In genomic region chr5:109602585-109602984, GRCm38 (mm10) we compare ENCODE assay signal across 10 mouse cellular contexts. TPM values are rescaled to one million over a fixed set of nuclear protein-coding genes. Genes with fewer than 3 reads are reported as not detected.
DNase-seq lines count a peak whose midpoint lies in the region; ATAC-seq and TF ChIP-seq lines count a peak whose summit lies in the region.
"Had no signal": no experiment of that assay in that cellular context is flagged by ENCODE, and none has a peak within 500 bp of the region (broad histone marks: within the 10 kb centered on the region; RNA-seq: fewer than 3 reads in every experiment).

No protein-coding gene starts in this region.

- POLR2A ChIA-PET in Patski (lab: Charles Lee), result no interaction called here

- H3K4me1 ChIP-seq in hindbrain, postnatal 0 days (ENCODE audit: insufficient read depth, low read length), result no peaks in the 10 kb centered on the region
- no peaks in the 10 kb centered on the region for H3K4me1 ChIP-seq in hindbrain, embryonic 13.5 days (replicated peaks)
- H3K4me1 ChIP-seq: embryonic facial prominence, embryonic 15.5 days had no signal

- ATAC-seq in hindbrain, postnatal 0 days, result no peak
- ATAC-seq in hindbrain, embryonic 13.5 days (ENCODE audit: low FRiP score), result no peak
- ATAC-seq in Patski, result no peak
- no peak; the same call in 1 of the 2 replicates for ATAC-seq in erythroblast, adult 5-6 weeks (replicated peaks; ENCODE audit: low FRiP score, poor library complexity, severe bottlenecking)

- H3K36me3 ChIP-seq in hindbrain, postnatal 0 days (ENCODE audit: insufficient read depth, low read length), result no peaks in the 10 kb centered on the region
- no peaks in the 10 kb centered on the region for H3K36me3 ChIP-seq in hindbrain, embryonic 13.5 days
- H3K36me3 ChIP-seq: embryonic facial prominence, embryonic 15.5 days had no signal

- H3K27me3 ChIP-seq in hindbrain, postnatal 0 days (ENCODE audit: insufficient read depth, low read length), result no peaks in the 10 kb centered on the region
- H3K27me3 ChIP-seq in hindbrain, embryonic 13.5 days, result no peaks in the 10 kb centered on the region
- no peaks in the 10 kb centered on the region for H3K27me3 ChIP-seq in Patski
- H3K27me3 ChIP-seq: embryonic facial prominence, embryonic 15.5 days had no signal

- H3K4me2 ChIP-seq in hindbrain, postnatal 0 days (ENCODE audit: low read depth, low read length), result no peak overlapping the region
- H3K4me2 ChIP-seq in hindbrain, embryonic 13.5 days, result no peak overlapping the region
- H3K4me2 ChIP-seq: embryonic facial prominence, embryonic 15.5 days had no signal

- H3K4me3 ChIP-seq in hindbrain, postnatal 0 days (ENCODE audit: low read length), result no peak overlapping the region
- no peak overlapping the region for H3K4me3 ChIP-seq in hindbrain, embryonic 13.5 days
- H3K4me3 ChIP-seq: embryonic facial prominence, embryonic 15.5 days had no signal

- peak; percentile 62 for DNase-seq in hindbrain, postnatal 0 days (ENCODE audit: low spot score)
- peak; percentile 64 for DNase-seq in CD4-positive helper T cell, adult 2 months (ENCODE audit: low read depth, low spot score)
- DNase-seq in Patski (ENCODE audit: low read depth, low spot score), result no peak
- peak; percentile 80 for DNase-seq in induced T-regulatory cell, adult 2 months (ENCODE audit: low read depth)
- DNase-seq in naive thymus-derived CD4-positive, alpha-beta T cell, adult 2 months (ENCODE audit: low read depth), result peak; percentile 75
- DNase-seq in gastrocnemius, postnatal 10 days, result no peak

- no peak overlapping the region for H3K27ac ChIP-seq in hindbrain, postnatal 0 days
- no peak overlapping the region for H3K27ac ChIP-seq in hindbrain, embryonic 13.5 days
- H3K27ac ChIP-seq: embryonic facial prominence, embryonic 15.5 days; macrophage had no signal

- H3K9ac ChIP-seq in hindbrain, postnatal 0 days (replicated peaks; ENCODE audit: low read length), result no peak overlapping the region
- H3K9ac ChIP-seq in hindbrain, embryonic 13.5 days, result no peak overlapping the region
- H3K9ac ChIP-seq: embryonic facial prominence, embryonic 15.5 days had no signal

- WGBS in hindbrain, postnatal 0 days, result 52% methylated on average over 1 of the region's 1 CpGs
- 63% methylated on average over 1 of the region's 1 CpGs for WGBS in hindbrain, embryonic 13.5 days

- peak; percentile 71 for TF ChIP-seq CTCF in hindbrain, postnatal 0 days (IDR thresholded peaks at IDR 0.05; ENCODE audit: low read depth)
- TF ChIP-seq CTCF in Patski (IDR thresholded peaks at IDR 0.05), result peak; percentile 63

- in situ Hi-C loops in Patski (cut with MboI; ENCODE audit: low pct_unique_long_range_greater_than_20kb), result loop anchor here (10.0 kb wide), 1 partner anchor 422 kb away; no protein-coding TSS in a partner anchor

- peaks cover 9% of the 10 kb centered on the region; the same call in 1 of the 2 replicates for H3K9me3 ChIP-seq in hindbrain, postnatal 0 days (ENCODE audit: low read length)
- peaks cover 7% of the 10 kb centered on the region; the same call in 1 of the 2 replicates for H3K9me3 ChIP-seq in hindbrain, embryonic 13.5 days

- CTCF ChIA-PET in Patski (lab: Charles Lee), result no interaction called here

RNA-seq across cellular contexts. Expression of gene Crlf2, which starts 43.8 kb away (rescaled TPM):
- 30.3 and 37.7 TPM in 2 replicates for total RNA-seq in hindbrain, postnatal 0 days (2014; rRNA removed)
- polyA plus RNA-seq in hindbrain, postnatal 0 days (2015; fragmentation: Nextera tagmentation; extraction: Ambion mirVana), result 28.6 and 29.0 TPM in 2 replicates
- polyA plus RNA-seq in hindbrain, embryonic 13.5 days (2015; fragmentation: Nextera tagmentation; extraction: Ambion mirVana), result 14.4 and 16.7 TPM in 2 replicates
- 29.7 TPM for polyA plus RNA-seq in Patski (2021)
- total RNA-seq in gastrocnemius, postnatal 10 days (2021), result 10 to 100 TPM; 10.4 to 13.1 TPM
- total RNA-seq in erythroblast, adult 5-6 weeks (2015; ENCODE audit: low replicate concordance), result 5.4 TPM in 1 of 2 replicates, not detected in the other
- 2.6 and 2.8 TPM in 2 replicates for total RNA-seq in erythroblast, adult 5-6 weeks (2017; ENCODE audit: low replicate concordance)

Comparison
In these comparisons a context has a peak if more than half of its experiments do, and no peak if none do; other contexts are left out.
1. DNase-seq: peak in hindbrain, postnatal 0 days (single experiment), CD4-positive helper T cell, adult 2 months (single experiment), induced T-regulatory cell, adult 2 months (single experiment) and naive thymus-derived CD4-positive, alpha-beta T cell, adult 2 months (single experiment); none in Patski (single experiment) and gastrocnemius, postnatal 10 days (single experiment).